Mouse (Mus musculus) left cerebral cortex, adult 18-20 months (tissue): ENCODE results near the gene Gmpr2. TPM values are rescaled to one million over a fixed set of nuclear protein-coding genes. Genes with fewer than 3 reads are reported as not detected.
A peak's percentile ranks its signal among the peaks of the same experiment; 100 is the strongest.

Experiments used
- DNase-seq, 2 experiments: peaks; one replicate each; pipeline ENCODE4 v3.0.0; 2021 to 2022; ENCODE audit warnings: low spot score in 2 of 2, mixed read lengths in 1 of 2
- total RNA-seq, 2 experiments: library from RNA; stranded (reverse); gene quantifications; 2 replicates each; pipeline ENCODE4 v1.2.3; 2021

The Gmpr2 gene
- total RNA-seq, 2 experiments from 2014 or later = 20.1 to 22.8 TPM

DNA sequence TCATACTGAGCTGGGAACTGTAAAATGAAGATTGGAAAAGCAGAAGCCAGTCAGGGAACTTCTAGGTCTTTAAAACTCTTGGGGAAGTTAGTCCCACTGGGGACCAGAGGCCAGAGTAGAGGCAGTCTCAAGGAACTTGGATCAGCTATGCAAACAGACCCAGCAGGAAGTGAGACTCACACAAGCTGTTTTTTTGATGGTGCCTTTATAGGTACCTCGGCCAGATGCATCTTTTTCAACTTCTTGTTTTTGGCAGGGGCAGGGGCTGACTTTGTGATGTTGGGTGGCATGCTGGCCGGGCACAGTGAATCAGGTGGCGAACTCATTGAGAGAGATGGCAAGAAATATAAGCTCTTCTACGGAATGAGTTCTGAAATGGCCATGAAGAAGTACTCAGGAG lies 5.9 kb downstream of the Gmpr2 start:
- DNase-seq = no peak

DNA sequence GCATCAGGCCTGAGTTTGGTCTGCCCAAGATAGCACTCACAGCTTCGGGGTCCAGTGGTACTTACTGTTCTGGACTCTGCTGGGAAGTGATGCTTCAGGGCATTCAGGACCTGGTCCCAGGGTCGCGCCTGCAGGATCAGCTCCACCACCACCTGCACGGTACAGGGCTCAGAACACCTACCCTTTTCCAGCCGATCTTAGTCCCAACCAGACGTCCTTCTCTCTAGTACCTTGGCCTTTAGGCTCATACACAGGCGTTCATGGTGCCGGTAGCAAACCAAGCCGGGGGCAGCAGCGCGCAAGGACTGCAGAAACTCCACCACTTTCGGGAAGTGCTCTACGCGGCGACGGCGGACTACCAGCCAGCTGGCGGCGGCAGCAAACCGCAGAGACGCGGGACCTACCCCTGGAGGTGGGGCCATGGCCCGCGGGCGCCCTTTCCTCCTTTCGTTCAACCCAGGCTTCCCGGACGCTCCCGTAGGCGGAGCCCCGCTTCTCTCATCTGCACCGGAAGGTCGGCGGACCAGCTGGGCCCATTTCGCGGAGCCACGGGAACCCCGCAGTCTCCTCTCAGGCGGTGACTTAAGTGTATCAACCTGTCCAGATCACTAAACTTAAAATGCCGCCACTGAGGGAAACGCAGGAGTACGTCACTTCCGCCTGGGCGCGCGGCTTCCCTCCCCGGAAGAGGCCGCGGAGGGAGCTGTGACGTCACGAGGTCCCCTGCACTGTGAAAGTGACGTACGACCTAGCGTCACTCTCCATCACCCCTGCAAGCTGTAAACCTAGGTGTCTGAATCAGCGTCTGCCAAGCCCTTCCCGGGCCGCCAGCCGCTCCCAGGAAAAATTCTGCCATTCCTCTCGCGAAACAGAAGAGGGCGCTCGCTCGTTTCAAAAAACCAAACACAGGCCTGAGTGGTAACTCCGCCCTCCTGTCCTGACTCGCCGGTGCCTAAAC lies 9.7 kb downstream of the Gmpr2 start, which contains the start of gene Tinf2:
Gene Tinf2, minus strand, starts transcription at position 661 of the 958 bp plus-strand sequence.
- peak; percentile 97 to 98 for DNase-seq

DNA sequence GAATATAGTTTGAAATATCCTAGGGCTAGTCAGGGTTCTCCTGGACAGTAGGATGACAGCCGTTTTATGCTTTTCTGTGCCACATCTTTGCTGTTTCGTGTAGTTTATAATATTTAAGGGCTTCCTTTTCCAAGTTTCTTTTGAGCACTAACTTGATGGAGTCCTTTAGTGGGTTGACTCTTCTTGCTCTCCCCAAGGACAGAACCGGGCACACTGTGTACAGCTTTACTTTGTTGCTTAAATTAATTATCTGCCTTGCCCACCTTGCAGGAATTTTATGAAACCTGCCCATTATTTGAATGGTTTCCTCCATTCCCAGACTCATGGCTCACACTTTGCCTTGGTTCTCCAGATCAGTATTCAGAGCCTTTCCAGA lies 10.4 kb downstream of the Gmpr2 start:
- DNase-seq = no peak

DNA sequence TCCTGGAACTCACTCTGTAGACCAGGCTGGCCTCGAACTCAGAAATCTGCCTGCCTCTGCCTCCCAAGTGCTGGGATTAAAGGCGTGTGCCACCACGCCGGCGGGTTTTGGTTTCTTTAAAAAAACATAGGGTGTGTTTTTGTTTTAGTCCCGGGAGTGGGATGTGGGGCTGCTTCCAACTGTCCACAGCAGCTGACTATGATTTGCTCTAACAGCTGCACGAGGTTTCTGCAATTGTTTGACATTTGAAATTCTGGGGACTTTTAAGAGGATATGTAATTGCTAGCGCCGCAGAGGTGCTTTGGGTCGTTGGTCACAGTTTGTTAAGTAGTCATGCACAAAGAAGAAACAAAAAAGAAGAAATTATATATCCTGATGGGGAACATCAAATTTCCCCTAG lies 17.7 kb downstream of the Gmpr2 start:
- DNase-seq = no peak

DNA sequence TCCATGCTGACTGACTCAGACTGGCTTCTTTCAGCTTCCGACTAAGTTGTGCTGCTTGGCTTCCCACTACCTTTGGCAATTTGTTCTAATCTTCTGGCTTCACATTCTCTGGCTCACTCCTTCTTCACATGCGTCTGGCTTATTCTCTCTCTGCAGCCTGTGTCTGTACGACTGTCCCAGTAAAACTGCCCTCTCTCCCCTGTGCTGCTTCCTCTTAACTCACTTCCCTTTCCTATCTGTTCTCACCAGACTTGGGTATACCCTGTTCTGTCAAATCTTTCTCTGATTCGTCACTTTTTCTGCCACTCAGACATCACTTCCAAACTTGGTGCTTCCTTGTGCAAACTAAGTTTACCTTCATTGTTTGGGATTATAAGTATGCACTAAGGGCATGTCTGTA lies 25.5 kb downstream of the Gmpr2 start:
- DNase-seq = no peak

DNA sequence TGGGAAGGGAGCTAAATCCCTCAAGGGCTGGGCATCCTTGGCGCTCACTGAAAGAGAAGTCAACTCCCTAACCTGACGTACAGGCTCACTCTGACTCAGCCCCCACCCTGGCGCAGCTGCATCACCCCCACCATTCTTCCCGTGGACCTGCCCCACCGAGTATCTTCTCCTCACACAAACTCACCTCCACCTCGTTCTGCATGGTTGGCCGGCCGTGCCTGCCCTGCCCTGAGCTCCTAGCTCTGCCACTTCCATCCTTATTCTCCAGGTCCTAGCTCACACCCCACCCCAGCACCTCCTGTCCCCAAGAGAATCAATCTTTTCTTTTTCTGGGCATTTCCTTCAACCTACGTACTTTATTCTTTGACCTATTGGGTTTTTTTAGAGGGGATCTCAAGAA lies 29.4 kb downstream of the Gmpr2 start:
- no peak for DNase-seq

DNA sequence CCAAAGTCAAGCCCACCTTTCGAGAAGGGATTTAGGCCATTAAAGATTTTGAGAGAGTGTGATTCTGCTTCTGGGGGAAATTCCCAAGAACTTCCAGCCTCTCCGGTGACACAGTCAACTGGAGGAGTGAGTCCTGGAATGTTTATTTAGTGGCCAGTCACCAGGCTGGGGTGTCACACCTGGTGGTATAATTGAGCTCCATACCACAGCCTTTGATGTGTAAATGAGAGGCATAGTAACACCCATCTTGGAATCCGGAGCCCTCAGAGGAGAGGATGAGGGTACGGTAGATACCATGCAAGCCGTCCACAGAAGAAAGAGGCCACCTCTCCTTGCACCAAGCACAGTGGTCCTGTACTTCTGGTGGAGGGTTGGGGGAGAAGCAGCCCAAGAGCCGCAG lies 31.0 kb downstream of the Gmpr2 start:
- DNase-seq = no peak

DNA sequence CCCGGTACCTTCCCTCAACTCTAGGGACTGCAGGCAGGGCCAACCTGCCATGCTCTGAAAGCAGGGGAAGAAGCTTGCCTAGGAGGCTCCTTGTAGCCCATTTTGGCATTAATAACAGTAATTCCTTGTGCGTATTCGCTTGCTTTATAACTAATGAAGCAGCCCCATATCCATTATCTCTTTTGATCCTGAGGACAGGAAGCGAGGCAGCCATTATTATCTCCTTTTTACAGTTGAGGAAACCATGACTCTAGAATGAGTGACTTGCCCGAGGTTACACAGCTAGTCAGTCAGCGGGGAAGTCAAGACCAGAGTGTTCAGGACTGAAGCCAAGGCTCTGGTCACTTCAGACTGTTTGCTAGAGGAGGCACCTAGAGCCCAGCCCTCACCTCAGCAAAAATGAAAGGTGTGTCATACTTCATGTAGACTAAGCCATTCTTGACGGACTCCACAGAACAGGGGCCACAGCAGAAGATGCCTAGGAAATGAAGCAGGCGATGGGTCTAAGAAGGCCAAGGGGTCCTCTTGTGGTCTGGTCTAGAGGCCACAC lies 34.4 kb downstream of the Gmpr2 start:
- DNase-seq = no peak

DNA sequence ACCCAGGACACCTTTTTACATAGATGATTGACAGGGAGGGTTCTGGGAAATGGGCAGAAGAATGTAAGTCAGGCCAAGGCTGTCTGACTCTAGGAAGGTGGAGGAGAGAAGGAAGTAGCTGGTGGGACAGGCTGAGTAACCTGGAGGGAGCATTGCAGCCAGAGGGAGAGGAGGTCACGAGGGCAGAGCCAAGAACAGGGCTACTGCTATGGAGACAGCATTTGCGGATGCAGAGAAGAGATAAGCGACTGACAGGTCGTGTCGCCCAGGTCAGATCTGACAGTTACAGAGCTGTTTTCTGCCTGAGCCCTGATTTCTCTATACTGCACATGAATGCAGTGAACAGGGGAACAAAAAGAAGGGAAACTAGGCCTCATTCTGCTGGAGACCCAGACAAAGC lies 35.7 kb downstream of the Gmpr2 start:
- no peak for DNase-seq

DNA sequence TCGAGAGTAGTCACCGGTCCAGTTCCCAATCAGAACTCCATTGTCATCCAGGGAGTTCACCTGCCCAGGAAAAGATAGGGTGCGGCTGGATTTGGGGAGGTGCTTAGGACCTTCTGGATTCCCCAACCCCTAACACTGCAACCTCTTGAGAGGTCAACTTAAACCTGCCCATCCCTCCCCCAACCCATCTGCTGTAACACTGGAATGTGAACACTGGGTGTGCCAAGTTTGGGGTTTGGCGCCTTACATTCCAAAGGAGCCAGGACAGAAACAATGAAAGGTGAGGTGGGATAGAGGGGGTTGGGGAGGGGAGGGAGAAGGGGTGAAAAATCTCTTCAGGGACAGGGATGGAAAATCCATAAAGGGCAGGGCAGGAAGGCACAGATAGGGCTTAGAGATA lies 37.8 kb downstream of the Gmpr2 start:
- DNase-seq = no peak

DNA sequence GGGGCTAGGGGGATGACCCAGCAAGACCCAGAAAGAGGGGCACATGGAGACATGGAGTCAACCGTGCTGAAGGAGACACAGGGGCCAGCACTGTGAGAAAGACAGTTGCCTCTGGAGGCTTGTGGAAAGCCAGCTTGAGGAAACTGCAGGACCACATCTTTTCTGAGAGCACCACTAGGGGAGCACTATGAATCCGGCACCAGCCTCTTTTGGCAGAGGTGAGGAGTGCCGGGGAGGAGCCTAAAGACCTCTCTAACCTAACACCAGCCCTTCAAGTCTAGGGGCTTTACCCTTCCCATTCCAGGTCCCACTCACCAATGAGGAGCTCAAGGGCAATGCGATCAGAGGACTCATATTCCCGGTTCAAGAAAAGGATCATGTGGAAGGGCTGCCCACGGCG lies 40.0 kb downstream of the Gmpr2 start:
- no peak for DNase-seq

DNA sequence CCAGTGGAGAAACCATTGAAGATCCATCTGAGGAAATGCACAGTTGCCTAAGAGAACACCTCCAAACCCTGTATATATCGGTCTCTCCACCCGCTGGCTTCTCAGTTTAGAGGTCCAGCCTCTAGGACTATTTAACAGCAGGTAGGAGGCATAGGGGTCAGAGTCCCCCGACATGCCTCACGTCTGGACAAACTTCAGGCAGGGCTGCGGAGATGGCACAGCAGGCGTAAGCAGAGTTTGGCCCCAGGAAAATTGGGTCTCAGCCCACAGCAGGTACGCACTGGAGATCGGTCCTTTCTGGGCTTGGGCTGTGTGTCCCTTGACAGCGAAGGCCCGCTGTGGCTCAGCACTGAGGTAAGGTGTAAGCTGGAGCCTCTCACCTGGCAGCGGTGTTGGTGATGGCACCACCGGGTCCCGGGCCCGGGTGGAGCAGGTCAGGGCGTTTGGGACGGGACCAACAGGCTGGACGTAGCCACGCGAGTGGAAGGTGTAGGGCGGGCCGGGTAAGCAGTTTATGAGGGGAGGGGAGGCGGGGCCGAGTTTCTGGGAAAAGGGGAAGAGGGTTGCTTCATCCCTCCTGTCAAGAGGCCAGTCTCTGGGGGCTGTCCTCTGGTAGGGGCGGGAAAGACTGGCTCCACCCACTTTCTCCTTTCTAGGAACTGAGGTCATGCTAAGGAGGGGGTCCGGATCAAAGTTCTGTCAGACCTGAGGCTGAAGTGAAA lies 41.4 kb downstream of the Gmpr2 start:
- DNase-seq = no peak

DNA sequence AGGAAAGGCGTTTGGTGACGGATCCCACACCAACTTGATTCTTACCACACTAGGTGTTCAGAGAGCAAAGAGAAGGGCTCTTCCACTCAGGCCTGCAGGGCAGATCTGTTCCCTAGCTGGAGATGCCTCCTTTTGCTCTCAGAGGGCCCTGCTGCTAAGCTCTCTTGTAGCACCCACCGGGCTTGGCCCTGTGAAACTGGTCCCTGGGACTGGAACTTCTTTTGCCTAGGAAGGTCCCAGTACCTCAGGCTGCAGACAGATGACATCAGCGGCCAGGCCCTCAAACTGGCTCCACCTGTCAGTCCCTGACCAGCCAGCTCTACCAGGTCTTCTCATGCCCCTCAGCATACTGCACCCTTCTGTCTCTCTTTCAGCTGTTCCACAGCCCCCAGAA lies 42.0 kb downstream of the Gmpr2 start, which contains the start of gene Tgm1:
Gene Tgm1, minus strand, starts transcription at position 198 of the 394 bp plus-strand sequence.
- DNase-seq = no peak

DNA sequence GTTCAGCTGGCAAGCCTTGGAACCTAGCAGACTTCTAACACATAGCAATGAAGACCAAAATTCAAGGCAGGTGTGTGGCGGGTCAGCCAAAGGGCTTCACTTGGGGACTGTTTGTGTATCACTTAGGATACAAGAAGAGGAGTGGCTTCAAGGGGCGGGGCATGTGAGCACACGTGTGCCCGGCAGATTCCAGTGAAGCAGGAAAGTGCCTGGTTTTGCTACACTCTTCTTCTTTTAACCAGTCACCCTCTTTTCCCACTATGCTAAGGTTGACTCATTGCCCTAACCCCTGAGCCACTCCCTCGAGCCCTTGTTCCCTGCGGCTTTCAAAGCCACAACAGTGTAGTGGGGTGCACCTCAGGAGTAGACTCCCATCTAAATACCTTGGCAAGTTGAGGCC lies 43.2 kb downstream of the Gmpr2 start:
- no peak for DNase-seq

DNA sequence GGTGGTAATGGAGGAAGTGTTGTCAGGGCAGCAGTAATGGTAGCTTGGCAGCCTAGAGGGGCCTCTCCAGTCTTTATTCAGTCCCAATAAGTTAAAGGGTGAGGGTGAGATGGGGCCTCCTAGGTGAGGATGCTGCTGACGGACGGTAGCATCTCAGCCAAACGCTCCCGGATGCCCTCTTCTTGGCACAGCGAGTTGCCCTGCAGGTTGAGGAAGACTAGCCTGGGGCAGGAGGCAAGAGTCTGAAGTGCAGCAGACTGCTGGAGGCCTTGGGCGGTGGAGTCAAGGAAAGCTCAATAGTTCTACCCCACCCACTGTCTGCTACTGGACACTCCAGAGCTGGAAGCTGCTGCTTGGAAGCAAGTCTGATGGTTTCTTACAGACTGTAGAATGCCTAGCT lies 44.5 kb downstream of the Gmpr2 start:
- no peak for DNase-seq

DNA sequence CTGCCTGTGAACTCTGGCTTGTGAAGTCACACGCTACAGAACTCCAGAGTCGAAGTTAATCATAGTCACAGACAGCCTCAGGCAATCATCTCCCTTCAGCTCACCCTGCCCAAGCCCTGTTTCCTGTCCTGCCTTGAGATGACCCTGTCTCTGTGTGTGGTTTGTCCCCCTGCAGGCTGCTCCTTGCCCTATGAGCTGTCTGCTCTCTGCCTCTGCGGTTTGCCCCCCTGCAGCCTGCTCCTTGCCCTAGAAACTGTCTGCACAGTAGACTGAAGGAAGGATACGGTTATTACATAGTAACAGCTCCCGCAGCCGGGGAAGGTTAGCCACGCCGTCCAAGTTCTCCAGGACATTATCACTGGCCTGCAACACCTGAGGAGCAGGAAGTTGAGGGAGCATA lies 45.1 kb downstream of the Gmpr2 start:
- DNase-seq = no peak

DNA sequence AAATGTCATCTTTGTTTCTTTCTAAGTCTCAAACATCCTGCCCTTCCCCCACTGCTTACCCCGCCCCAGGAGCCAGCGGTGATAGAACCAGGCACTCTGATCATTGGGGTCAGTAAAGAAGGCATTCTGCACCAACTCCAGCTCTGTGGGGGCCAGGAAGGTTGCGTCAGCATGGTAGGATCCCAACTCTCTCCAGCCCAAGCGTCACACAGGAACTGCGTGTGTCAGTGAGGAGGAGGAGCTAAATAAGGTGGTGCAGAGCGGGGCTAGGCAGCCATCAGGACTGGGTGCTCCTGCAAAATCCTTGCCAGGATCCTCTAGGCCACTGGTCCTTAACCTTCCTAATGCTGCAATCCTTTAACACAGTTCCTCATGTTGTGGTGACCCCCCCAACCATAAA lies 48.0 kb downstream of the Gmpr2 start:
- peak in 1 of 2 experiments; percentile 9 for DNase-seq

DNA sequence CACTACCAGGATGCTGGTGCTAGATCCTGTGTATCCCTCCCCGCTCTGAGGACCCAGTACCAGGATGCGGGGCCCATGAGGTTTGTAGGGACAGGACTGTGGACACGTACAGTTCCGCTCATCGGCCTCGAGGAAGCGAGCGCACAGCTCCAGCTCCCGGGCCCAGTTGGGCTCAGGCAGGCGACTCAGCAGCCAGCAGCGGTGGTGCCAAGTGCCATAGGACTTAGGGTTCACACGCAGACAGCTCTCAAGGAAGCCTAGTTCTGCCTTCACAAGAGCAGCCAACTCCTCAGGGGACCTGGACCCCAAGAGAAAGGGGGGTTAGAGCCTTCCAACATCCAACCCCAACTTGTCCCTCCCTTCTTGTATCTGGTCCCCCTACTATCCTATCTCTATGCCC lies 48.9 kb downstream of the Gmpr2 start:
- DNase-seq = no peak

DNA sequence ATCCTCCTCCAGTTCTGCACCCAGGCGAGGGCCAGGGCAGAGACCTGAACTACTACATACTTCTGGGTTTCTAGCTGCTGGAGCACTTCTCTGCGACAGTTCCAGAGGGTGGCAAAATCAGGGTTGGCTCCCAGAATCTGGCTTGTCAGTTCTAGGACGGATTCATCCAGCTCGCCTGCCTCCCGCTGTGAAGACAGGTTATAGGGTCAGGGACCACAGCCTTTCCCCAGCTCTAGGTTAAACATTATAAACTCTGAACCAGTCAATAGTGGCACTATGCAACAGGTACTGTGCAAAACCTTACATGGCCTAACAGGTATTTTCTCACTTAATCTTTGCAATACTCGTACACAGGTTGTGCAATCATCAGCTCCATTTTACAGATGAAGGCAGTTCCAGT lies 49.3 kb downstream of the Gmpr2 start:
- no peak for DNase-seq

DNA sequence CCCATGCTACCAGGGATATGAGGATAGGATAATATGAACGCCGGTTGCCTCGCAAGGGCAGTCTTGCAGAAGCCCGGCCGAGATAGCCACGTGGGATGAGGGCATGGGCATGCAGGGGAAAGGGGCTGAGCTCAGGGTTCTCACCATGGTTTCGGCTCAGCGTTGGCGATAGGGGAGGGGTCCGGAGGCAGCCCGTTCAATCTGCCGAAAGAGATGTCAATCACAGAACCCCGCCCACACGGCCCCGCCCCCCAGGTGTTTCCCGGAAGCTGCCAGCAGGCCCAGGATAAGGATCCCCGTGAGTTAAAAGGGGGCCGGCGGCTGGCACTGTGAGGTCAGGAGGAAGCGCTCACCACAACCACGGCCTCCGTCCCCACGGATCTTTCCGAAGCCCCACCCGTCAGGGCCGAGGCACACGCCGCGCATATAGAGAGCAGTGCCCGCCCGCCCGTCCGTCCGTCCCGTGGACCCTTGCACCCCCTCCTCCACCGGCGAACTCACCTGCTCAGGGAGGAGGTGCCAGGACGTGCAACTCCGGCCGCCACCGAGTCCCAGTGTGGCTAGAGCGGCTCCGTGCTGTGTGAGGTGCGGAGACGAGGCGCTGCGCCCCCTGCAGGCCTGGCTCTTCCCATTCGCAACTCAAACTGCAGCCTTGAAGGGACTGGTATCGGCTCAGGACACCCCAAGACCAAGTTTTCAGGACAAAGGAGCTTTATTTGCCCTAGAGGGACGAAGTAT lies 50.1 kb downstream of the Gmpr2 start, which contains the start of gene Rabggta:
Gene Rabggta, minus strand, starts transcription at position 564 of the 738 bp plus-strand sequence.
- peak; percentile 92 to 94 for DNase-seq

DNA sequence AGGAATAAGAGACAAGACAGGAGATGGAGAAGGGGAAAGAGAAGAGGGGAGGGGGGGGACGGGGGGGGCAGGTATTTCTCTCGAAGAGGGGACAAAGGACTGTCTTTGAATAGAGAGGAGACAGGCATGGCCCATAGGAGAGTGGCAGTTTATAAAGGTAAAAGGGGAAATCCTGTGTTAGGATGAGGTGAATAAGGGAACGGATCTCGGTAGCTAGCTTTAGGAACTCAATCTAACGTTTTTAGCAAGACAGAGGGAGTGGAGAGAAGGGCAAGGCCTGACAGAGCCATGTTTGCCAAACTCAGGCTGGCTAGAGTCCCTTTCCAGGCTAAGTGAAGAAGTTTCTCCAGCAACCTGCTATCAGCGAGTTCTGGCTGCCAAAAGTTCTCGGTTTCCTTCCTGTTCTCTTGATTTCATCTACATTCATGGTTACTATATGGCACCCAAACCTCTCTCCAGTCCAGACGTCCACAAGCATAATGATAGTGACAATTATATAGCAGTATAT lies 50.8 kb downstream of the Gmpr2 start:
- DNase-seq = no peak
